Mouse (Mus musculus) right cerebral cortex, postnatal 4 days (tissue): ENCODE data around the gene Abi2.
"Not testable (repeated sequence)": the region's sequence is repeated elsewhere in the genome, so short reads cannot be mapped to it uniquely, and the experiment has no call there.

Experiments
- DNase-seq: peaks from one replicate; pipeline ENCODE4 v3.0.0-alpha.2; 2022

The Abi2 gene

DNA sequence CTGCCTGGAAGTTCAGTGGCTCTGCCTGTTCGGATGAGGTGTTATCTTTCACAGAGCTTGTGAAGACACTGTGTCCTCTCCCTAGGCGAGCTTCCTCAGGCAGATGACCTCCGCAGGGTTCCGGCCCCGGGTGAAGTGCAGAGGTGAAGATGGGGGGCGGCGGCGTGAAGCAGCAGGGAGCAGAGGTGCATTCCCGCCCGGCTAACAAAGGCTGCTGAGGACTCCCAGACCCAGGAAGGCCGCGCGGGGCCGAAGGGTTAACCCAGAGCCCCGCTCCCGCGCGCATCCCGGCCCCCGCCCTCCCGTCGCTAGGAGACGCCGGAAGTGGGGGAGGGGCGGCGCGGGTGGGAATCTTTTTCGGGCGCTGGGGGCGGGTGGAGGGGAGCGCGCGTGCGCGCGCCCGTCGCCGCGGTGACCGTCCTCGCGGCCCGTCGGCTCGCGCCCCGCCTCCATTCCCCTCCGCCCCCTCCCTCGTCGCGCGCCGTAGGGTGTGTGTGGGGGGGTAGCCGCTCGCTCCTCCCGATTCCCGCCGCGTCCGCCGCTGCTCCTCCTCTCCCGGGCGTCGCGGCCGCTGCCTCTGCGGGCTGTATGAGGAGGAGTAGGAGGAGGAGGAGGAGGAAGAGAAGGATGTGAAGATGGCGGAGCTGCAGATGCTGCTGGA lies at the start of gene Abi2:
Gene Abi2 (plus strand): TSS at position 452 of the 661 bp plus-strand sequence.
- DNase-seq, result peak; percentile 100

DNA sequence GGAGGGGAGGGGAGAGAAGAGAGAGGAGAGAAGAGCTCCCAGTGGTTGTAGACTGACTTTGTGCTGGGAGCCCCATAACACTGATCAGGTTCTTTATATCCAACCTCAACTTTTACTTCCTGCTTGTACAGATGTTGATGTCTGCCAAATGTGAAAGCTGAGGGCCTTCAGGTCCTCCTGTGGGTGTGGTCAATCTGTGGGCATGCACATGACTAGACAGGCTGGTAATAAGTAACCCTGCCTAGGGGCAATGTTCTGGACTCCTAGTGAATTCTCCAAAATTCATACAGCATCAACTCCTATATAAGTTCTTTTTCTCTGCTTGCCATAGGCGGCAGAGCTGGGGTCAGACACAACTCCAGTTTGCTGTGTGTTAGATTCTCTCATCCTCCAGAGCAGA lies 47.8 kb upstream of the Abi2 start:
- no peak for DNase-seq

DNA sequence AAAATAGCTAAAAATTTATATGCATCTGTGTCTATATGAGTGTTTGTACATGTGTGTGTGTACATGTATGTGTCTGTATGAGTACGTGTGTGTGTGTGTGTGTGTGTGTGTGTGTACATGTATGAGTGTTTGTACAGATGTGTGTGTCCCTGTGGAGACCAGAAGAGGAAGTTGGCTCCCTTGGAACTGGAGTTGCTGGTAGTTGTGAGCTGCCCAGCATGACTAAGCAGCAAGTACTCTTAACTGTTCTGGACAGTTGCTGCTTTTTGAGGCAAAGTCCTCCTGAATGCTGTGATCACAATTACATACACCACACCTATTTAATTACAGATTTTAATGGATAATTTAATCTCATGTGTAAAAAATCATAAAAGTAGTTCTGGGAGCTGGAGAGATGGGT lies 32.9 kb upstream of the Abi2 start:
- no peak for DNase-seq

DNA sequence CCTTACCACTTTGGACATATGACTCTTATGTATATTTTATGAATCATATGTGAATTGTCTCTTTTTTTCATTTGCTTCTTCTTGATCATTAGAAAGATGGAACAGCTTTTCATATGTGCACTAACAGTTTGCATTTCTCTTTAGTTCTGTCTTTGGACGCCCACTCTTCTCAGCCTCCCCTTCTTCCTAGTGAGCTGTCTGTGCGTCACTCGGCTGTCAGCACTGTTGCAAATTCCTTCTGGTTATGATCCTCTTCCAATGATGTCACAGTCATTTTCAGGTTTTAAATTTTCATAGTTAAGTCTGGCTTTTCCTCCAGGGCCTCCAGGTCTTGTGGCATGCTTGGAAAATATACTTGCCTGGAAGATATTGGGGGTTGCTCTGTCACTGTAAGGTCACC lies 27.5 kb upstream of the Abi2 start:
- no peak for DNase-seq

DNA sequence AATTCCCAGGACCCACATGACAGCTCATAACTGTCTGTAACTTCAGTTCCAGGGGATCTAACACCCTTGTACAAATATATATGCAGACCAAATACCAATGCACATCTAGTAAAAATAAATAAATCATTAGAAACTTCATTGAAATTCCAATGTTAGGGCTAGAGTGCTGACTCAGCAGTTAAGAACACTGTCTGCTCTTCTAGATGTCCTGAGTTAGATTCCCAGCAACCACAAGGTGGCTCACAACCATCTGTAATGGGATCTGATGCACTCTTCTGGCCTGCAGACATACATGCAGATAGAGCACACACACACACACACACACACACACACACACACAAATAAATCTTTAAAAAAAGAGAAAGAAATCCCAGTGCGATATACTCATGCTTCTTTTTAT lies 4.6 kb upstream of the Abi2 start:
- DNase-seq, result no peak

DNA sequence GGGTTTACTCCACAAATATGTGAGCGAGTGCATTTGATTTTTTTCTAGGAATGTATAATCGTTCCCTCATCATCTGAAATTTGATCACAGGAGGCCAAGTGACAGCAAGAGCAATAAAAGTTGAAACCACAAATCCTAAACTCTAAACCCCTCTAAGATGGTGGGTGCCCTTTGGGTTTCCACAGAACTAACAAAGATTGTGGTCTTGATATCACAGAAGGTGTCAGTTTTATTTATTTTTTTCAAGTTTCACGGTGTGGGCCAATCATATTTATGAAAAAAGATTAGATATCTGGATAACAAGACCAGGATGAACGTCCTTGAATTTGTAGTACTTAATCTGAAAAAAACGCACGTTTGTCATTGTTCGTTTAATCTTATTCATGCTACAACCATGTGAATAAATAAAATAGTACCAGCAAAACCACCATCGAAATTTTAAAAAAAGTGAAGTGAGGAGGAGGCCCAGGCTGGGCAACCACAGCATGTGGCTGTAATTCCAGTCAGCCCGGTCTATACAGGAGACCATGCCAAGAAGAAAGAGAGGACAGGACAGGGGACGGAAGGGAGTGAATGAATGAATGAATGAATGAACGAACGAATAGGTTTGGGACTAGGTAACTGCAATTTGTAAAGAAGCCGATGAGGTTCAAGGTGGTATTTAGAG lies 785 bp upstream of the Abi2 start:
- no peak for DNase-seq

DNA sequence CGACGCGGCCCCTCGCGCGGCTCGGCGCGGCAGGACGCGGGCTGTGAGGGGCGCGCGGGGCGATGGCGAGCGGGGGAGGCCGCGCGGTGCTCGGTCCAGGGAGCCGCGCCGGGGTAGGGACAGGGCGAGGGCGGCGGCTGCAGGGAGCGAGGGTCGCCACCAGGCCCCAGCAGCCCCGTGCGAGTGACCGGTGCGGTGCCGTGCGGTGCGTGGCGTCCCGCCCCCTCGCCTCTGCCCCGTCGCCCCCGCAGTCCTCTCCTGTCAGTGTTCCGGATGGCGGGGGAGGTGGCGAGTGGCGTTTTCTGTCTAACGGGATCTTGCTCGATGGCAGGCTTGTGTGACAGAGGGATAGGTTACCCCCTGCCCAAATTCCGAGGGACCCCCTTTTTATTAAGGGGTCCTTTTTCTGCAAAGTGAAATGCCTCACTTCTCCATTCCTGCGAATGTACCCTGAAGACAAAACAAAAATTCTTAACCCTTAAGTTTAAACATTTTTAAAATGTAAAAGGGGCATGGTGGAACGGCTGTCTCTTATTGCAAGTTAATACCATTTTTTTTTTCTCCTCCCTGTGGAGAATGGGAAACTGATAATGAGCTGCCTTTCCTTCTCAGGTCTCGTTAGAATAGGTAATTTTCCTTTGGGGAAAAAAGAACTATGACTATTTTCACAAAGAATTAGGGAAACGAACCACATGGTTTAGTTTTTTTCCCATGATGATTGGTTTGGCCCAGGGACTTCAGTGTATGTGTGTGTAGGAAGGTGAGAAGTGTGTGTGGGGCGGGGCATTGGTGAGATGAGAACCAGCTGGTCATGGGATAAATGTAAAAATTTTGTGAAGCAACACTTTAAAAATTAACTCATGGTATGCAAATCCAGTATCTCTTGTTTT lies 754 bp downstream of the Abi2 start:
- DNase-seq, result peak; percentile 48

DNA sequence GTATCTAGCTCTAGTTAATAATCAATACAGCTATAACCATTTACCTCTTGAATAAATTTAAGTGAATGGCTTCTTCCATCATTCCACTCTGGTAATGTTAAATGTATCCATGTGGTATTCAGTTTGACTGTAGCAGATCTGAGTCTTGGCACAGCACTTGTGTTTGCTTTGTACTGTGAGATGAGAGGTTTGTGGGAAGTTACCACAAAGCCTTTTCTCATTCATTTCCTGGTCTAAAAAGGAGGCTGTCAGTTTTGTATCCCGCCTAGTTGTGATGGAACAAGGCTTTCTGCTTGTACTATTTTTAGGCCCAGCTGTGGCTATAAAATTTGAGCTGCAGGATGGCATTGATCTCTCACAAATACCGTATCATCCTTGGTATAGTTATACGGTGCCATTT lies 7.3 kb downstream of the Abi2 start:
- DNase-seq, result no peak

DNA sequence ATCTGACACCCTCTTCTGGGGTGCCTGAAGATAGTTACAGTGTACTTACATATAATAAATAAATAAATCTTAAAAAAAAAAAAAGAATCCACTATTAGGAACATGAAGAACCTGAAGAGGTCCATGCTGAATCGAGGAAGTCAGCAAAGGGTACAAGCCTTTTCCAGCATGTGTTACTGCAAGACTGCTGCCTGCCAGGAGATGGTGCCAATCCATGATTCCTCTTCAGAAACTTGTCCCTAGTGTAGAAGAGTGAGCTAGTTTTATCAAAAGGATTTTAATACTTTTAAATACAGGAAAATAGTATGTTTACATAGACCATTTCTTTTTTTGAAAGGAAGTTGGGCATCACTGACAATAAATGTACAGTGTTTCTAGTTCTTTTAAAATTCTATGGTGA lies 14.5 kb downstream of the Abi2 start:
- DNase-seq, result no peak

DNA sequence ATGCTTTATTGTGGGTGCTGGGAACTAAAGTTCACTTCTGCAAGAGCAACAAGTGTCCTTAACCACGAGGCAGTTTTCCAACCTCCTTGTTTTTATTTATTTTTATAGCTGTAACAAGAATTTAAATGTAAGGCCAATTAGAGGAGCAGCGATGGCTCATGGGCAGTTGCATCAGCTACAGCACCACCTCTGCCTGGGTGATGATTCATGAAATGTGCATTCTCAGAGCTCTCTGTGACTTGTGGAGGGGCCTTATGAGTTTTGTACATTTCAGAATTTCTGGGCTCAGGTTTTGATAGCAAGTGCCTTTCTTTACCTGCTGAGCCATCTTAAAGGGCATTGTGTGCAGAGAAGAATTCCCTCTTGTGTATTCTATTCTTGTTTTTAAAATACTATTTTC lies 18.9 kb downstream of the Abi2 start:
- DNase-seq, result no peak

DNA sequence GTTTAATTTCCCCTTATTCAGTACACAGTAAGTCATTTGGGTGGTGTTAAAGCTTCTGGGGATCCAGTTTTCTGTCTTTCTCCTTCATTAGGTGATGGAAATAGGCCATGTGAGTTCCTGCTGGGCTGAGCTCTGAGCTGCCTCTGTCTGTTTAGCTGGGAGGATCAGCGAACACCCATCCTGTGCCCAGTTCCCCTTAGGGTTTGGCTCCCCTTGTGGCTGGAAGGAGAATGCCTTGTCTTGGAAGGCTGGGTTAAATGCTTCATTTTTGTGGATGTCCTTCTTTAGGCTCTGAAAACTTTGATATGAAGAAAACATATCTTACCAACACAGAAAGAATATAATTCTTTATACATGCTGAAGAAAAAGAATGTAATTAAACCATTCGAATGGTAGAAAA lies 19.5 kb downstream of the Abi2 start:
- DNase-seq, result no peak

DNA sequence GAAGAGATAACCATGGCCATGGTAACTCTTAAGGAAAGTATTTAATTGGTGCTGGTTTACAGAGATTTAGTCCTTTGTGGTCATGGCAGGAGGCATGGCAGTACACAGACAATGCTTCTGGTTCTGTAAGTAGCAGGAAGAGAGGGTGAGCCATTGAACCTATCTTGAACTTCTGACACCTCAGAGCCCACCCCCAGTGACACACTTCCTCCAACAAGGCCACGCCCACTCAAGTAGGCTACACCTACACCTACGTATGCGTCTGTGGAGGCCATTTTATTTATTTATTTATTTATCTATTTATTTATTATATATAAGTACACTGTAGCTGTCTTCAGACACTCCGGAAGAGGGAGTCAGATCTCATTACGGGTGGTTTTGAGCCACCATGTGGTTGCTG lies 22.1 kb downstream of the Abi2 start:
- DNase-seq, result no peak

DNA sequence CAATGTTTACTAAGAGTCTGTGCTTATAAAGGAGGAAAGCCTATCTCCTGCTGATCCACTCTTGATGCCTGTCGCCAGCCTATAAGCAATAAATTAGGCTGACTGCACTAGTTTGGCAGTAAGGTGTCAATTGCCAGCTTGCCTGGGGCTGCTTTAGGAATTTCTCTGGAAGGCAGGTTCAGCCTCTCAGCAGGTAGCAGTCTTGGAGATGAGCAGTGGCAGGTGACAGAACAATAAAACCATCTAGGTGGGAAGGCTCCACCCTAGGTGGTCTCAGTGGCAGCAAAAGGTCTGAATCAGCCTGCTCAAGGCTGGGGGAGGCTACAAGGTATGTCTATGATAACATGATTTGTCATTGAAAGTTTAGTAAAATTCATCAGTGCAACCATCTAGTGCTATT lies 23.1 kb downstream of the Abi2 start:
- no peak for DNase-seq

DNA sequence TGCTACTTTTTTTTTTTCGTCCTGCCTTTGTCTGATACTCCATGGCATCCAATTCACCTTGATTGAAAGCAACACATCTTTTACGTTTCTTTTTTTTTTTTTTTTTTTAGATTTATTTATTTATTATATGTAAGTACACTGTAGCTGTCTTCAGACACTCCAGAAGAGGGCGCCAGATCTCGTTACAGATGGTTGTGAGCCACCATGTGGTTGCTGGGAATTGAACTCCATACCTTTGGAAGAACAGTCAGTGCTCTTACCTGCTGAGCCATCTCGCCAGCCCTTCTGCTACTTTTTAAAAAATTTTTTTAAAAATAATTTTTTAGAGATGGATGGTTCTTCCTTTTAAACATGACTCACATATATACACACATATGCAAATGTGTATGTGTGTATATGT lies 32.0 kb downstream of the Abi2 start:
- not testable (repeated sequence) for DNase-seq

DNA sequence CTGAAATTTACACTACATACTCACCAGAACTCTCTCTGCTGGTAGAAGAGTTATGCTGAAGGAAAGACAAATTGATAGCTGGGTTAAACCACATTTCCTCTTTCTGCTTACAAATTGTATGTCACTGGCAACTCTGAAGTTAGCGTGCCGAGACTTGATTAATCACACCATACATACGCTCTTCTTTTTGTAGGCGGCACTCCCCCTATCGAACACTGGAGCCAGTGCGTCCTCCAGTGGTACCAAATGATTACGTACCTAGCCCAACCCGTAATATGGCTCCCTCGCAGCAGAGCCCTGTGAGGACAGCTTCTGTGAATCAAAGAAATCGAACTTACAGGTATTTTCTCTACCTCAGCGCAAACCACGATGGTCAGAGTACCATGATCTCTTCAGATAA lies 37.6 kb downstream of the Abi2 start:
- DNase-seq, result no peak

DNA sequence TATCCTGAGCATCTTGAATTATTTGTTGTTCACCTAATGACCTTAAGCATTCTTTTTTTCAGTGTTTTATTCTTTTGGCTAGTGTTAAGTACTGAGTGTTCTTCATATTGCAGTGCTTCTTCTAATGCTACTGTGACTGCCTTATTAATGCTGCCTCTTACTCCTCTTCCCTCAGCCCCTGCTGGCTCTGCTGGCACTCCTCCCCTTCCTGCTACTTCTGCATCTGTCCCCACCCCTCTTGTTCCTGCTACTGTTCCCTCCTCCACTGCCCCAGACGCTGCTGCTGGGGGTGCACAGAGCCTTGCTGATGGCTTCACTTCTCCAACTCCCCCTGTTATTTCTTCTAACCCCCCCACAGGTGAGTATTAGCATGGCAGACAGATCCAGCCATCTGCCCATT lies 40.5 kb downstream of the Abi2 start:
- no peak for DNase-seq

DNA sequence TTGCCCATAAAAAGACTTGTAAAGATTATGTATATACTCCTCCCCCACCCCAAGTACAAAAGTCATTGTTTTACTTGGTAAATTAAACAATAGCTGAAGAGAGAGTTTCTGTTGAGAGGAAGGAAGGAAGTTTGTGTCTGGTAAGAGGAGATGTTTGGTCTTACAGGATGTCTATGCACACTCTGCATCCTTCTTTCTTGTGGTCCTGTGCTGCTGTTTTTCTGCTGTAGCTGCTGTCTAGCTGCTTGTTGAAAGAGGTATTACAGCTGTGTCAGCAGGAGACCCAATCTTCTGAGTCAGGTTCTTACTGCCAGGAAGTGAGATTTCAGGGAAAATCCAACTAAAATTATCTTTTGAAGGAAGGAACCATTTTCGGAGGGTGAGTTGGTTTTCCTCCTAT lies 51.2 kb downstream of the Abi2 start:
- no peak for DNase-seq

DNA sequence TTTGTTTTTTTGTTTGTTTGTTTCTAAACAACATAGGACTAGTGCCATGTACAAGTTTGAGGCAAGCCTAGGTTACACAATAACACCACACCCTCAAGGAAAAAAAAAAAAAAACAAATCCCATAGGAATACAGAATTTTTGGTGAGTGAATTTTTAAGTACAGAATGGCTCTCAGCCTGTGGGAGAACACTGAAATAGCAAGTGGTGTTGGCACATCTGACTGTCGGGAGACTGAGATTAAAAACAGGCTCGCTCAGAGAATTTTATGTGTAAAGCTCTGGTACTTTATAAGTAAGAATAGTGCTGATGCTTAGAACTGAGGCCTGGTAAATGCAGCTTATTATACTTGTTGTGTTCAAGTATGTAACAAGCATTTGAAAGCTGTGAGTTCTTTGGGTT lies 60.1 kb downstream of the Abi2 start:
- DNase-seq, result no peak

DNA sequence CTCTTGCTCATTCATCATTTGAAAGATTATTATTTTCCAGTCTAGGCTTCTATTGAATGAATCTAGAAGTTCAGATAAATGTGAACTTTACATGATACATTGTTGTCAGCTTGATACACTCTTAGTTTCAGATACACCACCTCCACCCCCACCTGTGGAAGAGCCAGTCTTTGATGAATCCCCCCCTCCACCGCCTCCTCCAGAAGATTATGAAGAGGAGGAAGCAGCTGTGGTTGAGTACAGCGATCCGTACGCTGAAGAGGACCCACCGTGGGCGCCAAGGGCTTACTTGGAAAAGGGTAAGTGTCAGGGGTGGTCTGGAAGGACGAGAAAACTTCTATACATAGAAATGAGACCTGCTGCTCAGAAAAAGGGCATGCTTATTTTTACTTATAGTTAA lies 61.1 kb downstream of the Abi2 start:
- no peak for DNase-seq

DNA sequence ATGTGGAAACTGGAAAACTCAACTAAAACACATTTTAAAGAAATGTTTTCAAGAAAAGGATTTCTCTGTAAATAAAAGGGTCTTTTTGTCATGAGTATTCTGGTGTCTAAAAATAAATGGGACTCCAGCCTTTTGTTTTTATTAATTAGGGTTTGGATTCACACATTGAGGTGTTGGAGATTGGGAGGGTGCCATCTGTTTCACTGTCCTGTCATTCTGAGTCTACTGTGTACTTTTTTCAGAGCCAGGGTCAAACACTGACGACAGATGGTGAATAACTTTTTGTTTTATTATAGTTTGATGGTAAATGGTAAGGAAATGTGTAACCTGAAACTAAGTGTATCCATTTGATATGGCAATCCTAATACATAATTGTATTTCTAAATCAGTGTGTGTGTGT lies 72.1 kb downstream of the Abi2 start:
- DNase-seq, result no peak

DNA sequence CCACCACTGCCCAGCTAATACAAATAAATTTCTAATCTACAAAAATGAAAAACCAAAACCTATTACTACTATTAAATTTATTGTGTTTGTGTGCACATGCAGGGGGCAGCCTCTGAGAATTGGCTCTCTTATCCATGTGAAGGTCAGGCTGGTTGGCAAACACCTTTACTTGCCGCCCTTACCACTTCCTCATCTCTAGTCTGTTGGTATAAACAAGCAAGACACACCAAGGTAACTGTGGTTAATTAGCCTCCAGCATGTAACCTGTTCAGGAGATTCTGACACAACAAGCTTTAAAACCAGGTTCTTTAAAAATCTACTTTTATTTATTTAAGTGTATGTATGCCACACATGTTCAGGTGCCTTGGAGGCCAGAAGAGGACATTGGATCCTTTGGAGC lies 73.5 kb downstream of the Abi2 start:
- no peak for DNase-seq

DNA sequence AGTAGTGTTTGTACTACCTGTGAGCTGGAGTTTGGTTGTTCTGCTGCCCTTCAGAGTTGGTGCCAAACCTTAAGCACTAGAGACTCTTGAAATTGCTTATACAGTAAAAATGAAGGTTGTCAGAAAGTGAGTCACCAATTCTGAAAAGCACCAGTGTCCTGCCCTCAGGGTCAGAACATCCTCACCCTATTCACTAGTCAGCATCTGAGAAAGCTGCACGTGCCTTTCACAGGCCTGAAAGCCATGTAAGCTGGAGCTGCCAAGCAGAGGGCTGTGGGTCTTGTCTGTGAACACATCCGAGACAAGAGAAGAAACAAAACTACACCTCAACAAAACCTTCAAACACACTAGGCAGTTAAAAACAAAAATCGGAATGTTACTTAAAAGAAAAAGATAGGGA lies 76.2 kb downstream of the Abi2 start:
- DNase-seq, result no peak

DNA sequence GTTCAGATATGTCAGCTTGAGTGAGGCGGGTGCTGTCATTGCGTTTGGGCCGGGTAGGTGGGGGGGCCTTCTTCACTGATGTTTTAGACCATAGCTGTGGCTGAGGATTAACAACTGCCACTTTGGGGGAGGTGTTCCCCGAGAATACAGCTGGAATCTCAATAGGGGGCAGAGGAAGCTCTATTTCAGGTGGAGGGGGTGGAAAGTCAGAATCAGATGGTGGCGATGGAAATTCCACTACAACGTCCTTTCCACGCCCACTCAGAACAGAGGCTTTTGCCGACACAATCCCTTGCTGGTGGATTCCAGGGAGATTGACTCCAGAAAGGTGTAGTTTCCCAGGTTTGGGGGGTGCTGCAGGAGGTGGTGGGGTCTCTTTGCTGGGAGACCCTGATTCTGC lies 79.2 kb downstream of the Abi2 start:
- DNase-seq, result no peak

DNA sequence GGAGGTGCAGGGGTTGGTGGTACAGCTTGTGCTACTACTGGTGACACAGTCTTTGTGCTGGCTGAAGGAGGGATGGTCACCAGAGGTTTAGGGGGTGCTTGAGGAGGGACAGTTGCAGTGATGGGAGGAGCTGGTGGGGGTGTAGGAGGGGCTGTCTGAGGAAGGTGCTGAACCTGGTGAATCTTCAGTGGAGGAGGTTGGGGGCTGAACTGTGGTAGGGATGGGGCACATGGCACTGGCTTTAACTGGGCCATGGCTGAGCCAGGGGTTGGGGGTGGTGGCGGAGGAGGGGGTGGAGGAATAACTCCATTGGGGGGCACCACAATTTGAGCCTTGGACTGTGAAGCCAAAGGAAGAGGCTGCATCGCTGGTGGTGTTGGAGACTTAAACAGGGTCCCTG lies 80.2 kb downstream of the Abi2 start:
- DNase-seq, result no peak
